Mouse (Mus musculus) forebrain, embryonic 15.5 days (tissue): ENCODE measurements around the gene Asic2. TPM values are rescaled to one million over a fixed set of nuclear protein-coding genes. Genes with fewer than 3 reads are reported as not detected.
"Not testable (repeated sequence)": the region's sequence is repeated elsewhere in the genome, so short reads cannot be mapped to it uniquely, and the experiment has no call there.

ENCODE experiments used
- ATAC-seq: fragments of 200-750 bp; cut with Nextera tagmentation; replicated peaks from 2 replicates; pipeline ENCODE4 v1.8.0; 2017; ENCODE audit warnings: mild to moderate bottlenecking, moderate TSS enrichment, moderate library complexity
- H3K27ac ChIP-seq: fragments of 300-500 bp; sonication (generic); replicated peaks from 2 replicates; pipeline ENCODE4 v1.5.1; 2015; ENCODE audit warnings: mild to moderate bottlenecking, inconsistent platforms
- H3K27me3 ChIP-seq: fragments of 300-500 bp; sonication (generic); 2 replicates; pipeline ENCODE4 v1.6.1; 2015; ENCODE audit warnings: inconsistent platforms
- H3K36me3 ChIP-seq: fragments of 300-500 bp; sonication (generic); 2 replicates; pipeline ENCODE4 v1.6.1; 2015; ENCODE audit warnings: mild to moderate bottlenecking, inconsistent platforms
- H3K4me1 ChIP-seq: fragments of 300-500 bp; sonication (generic); 2 replicates; pipeline ENCODE4 v1.6.1; 2015; ENCODE audit warnings: inconsistent platforms
- H3K4me2 ChIP-seq: fragments of 300-500 bp; sonication (generic); replicated peaks from 2 replicates; pipeline ENCODE4 v1.6.1; 2015; ENCODE audit warnings: mild to moderate bottlenecking, inconsistent platforms
- H3K4me3 ChIP-seq: fragments of 300-500 bp; sonication (generic); 2 replicates; pipeline ENCODE4 v1.5.1; 2015; ENCODE audit warnings: mild to moderate bottlenecking, inconsistent platforms
- H3K9ac ChIP-seq: fragments of 300-500 bp; sonication (generic); replicated peaks from 2 replicates; pipeline ENCODE4 v1.6.1; 2015; ENCODE audit warnings: mild to moderate bottlenecking, inconsistent platforms
- H3K9me3 ChIP-seq: fragments of 300-500 bp; sonication (generic); 2 replicates; pipeline ENCODE4 v1.6.1; 2016; ENCODE audit warnings: inconsistent platforms
- WGBS: fragments of 180-500 bp; shearing (Covaris S2); methylation state at CpG from one replicate; pipeline ENCODE4 v1.1.7; 2015; ENCODE audit warnings: mixed read lengths; 5-methylcytosine and 5-hydroxymethylcytosine counted together
- polyA plus RNA-seq: library from polyadenylated mRNA; unstranded; fragments of >200 nt; fragmentation: Nextera tagmentation; extraction: Ambion mirVana; gene quantifications from 2 replicates; pipeline ENCODE4 v1.2.1, GENCODE M21; 2015

Asic2 gene
- polyA plus RNA-seq, 1 experiment from 2014 or later, result 5.5 TPM

- WGBS, result 49% methylated on average over 6 of the region's 6 CpGs
- Histone ChIP-seq H3K4me2 (no peak overlapping the region), H3K27me3 (no peaks in the 10 kb centered on the region), H3K27ac (no peak overlapping the region), H3K36me3 (no peaks in the 10 kb centered on the region), H3K9ac (no peak overlapping the region), H3K4me1 (peaks cover 8% of the 10 kb centered on the region), H3K9me3 (no peaks in the 10 kb centered on the region), H3K4me3 (no peak overlapping the region)
- no peak; the same call in 1 of the 2 replicates for ATAC-seq
These were observed 685.1 kb downstream of the Asic2 start for GRCm38 (mm10) chr11:81283185-81283584.

- Histone ChIP-seq H3K4me1 (peaks cover 13% of the 10 kb centered on the region), H3K9me3 (no peaks in the 10 kb centered on the region), H3K4me3 (no peak overlapping the region), H3K36me3 (no peaks in the 10 kb centered on the region), H3K9ac (no peak overlapping the region), H3K4me2 (no peak overlapping the region), H3K27me3 (no peaks in the 10 kb centered on the region), H3K27ac (no peak overlapping the region)
- WGBS, result 10% methylated on average over 2 of the region's 2 CpGs
- no peak for ATAC-seq
These were observed 688.2 kb downstream of the Asic2 start for GRCm38 (mm10) chr11:81280070-81280469.

GRCm38 (mm10) chr11:81277406-81277805, 690.9 kb downstream of the Asic2 start:
- Histone ChIP-seq H3K36me3 (no peaks in the 10 kb centered on the region), H3K27ac (no peak overlapping the region), H3K4me2 (no peak overlapping the region), H3K27me3 (no peaks in the 10 kb centered on the region), H3K9ac (no peak overlapping the region), H3K4me1 (peaks cover 13% of the 10 kb centered on the region), H3K9me3 (no peaks in the 10 kb centered on the region), H3K4me3 (no peak overlapping the region)
- WGBS, result 23% methylated on average over 5 of the region's 5 CpGs
- ATAC-seq, result no peak

- Histone ChIP-seq H3K4me2 (no peak overlapping the region), H3K4me1 (peaks cover 18% of the 10 kb centered on the region), H3K36me3 (no peaks in the 10 kb centered on the region), H3K27ac (no peak overlapping the region), H3K27me3 (no peaks in the 10 kb centered on the region), H3K9me3 (no peaks in the 10 kb centered on the region), H3K4me3 (no peak overlapping the region), H3K9ac (no peak overlapping the region)
- 90% methylated on average over 16 of the region's 16 CpGs for WGBS
- no peak for ATAC-seq
These were observed 695.4 kb downstream of the Asic2 start for GRCm38 (mm10) chr11:81272677-81273418.

- Histone ChIP-seq H3K9me3 (no peaks in the 10 kb centered on the region), H3K27ac (no peak overlapping the region), H3K4me3 (no peak overlapping the region), H3K27me3 (no peaks in the 10 kb centered on the region), H3K4me2 (no peak overlapping the region), H3K9ac (no peak overlapping the region), H3K36me3 (no peaks in the 10 kb centered on the region), H3K4me1 (peaks cover 13% of the 10 kb centered on the region)
- WGBS, result 77% methylated on average over 1 of the region's 1 CpGs
- no peak for ATAC-seq
These were observed 696.8 kb downstream of the Asic2 start for GRCm38 (mm10) chr11:81271422-81271821.

- Histone ChIP-seq H3K9me3 (no peaks in the 10 kb centered on the region), H3K4me3 (no peak overlapping the region), H3K27ac (no peak overlapping the region), H3K27me3 (no peaks in the 10 kb centered on the region), H3K4me2 (no peak overlapping the region), H3K9ac (no peak overlapping the region), H3K36me3 (no peaks in the 10 kb centered on the region), H3K4me1 (peaks cover 13% of the 10 kb centered on the region)
- WGBS, result 27% methylated on average over 7 of the region's 7 CpGs
- ATAC-seq, result peak; percentile 72
These were observed 697.7 kb downstream of the Asic2 start for GRCm38 (mm10) chr11:81270518-81270917.

- Histone ChIP-seq H3K4me1 (no peaks in the 10 kb centered on the region), H3K9ac (no peak overlapping the region), H3K4me2 (no peak overlapping the region), H3K27me3 (no peaks in the 10 kb centered on the region), H3K27ac (no peak overlapping the region), H3K9me3 (no peaks in the 10 kb centered on the region), H3K36me3 (no peaks in the 10 kb centered on the region), H3K4me3 (no peak overlapping the region)
- no peak for ATAC-seq
- WGBS, result 85% methylated on average over 2 of the region's 2 CpGs
These were observed 704.5 kb downstream of the Asic2 start for GRCm38 (mm10) chr11:81263757-81264156.

GRCm38 (mm10) chr11:81263193-81263592, 705.1 kb downstream of the Asic2 start:
- Histone ChIP-seq H3K27me3 (no peaks in the 10 kb centered on the region), H3K4me2 (no peak overlapping the region), H3K27ac (no peak overlapping the region), H3K36me3 (no peaks in the 10 kb centered on the region), H3K9me3 (no peaks in the 10 kb centered on the region), H3K4me1 (no peaks in the 10 kb centered on the region), H3K9ac (no peak overlapping the region), H3K4me3 (no peak overlapping the region)
- no peak for ATAC-seq
- 82% methylated on average over 1 of the region's 1 CpGs for WGBS

- ATAC-seq, result no peak
- H3K4me1 ChIP-seq, result no peaks in the 10 kb centered on the region
- no peak overlapping the region for H3K4me3 ChIP-seq
- no peak overlapping the region for H3K4me2 ChIP-seq
- WGBS, result 83% methylated on average over 3 of the region's 3 CpGs
- no peaks in the 10 kb centered on the region for H3K36me3 ChIP-seq
- no peaks in the 10 kb centered on the region for H3K27me3 ChIP-seq
- no peak overlapping the region for H3K9ac ChIP-seq
- H3K9me3 ChIP-seq, result no peaks in the 10 kb centered on the region
- no peak overlapping the region for H3K27ac ChIP-seq
These were observed 707.0 kb downstream of the Asic2 start for GRCm38 (mm10) chr11:81261259-81261658.

- not testable (repeated sequence) for H3K4me2 ChIP-seq, H3K9me3 ChIP-seq, H3K4me3 ChIP-seq, H3K4me1 ChIP-seq, H3K27me3 ChIP-seq, H3K27ac ChIP-seq, ATAC-seq, H3K9ac ChIP-seq, H3K36me3 ChIP-seq
- 96% methylated on average over 18 of the region's 18 CpGs for WGBS
These were observed 727.1 kb downstream of the Asic2 start for GRCm38 (mm10) chr11:81241183-81241582.

- H3K36me3 ChIP-seq, result no peaks in the 10 kb centered on the region
- H3K9me3 ChIP-seq, result no peaks in the 10 kb centered on the region
- WGBS, result 67% methylated on average over 13 of the region's 13 CpGs
- H3K27ac ChIP-seq, result no peak overlapping the region
- no peaks in the 10 kb centered on the region for H3K4me1 ChIP-seq
- H3K27me3 ChIP-seq, result no peaks in the 10 kb centered on the region
- no peak for ATAC-seq
- H3K4me3 ChIP-seq, result no peak overlapping the region
- H3K9ac ChIP-seq, result no peak overlapping the region
- H3K4me2 ChIP-seq, result no peak overlapping the region
These were observed 728.1 kb downstream of the Asic2 start for GRCm38 (mm10) chr11:81239966-81240681.

GRCm38 (mm10) chr11:81239091-81239490, 729.2 kb downstream of the Asic2 start:
- Histone ChIP-seq H3K9ac (no peak overlapping the region), H3K36me3 (no peaks in the 10 kb centered on the region), H3K27me3 (no peaks in the 10 kb centered on the region), H3K27ac (no peak overlapping the region), H3K9me3 (no peaks in the 10 kb centered on the region), H3K4me1 (no peaks in the 10 kb centered on the region), H3K4me2 (no peak overlapping the region), H3K4me3 (no peak overlapping the region)
- 80% methylated on average over 2 of the region's 2 CpGs for WGBS
- no peak for ATAC-seq
